Mouse (Mus musculus) layer of hippocampus, adult 9-10 months (tissue): ENCODE data around the gene Irak4.

Source experiments
- DNase-seq: peaks from one replicate; pipeline ENCODE4 v3.0.0; 2022; ENCODE audit warnings: low spot score

The Irak4 gene

GRCm38 (mm10) chr15:94564909-94565308 is 21.5 kb downstream of the Irak4 start:
- no peak for DNase-seq

GRCm38 (mm10) chr15:94565854-94566253 is 22.4 kb downstream of the Irak4 start:
- DNase-seq = no peak

- DNase-seq = no peak
These were observed 25.2 kb downstream of the Irak4 start for GRCm38 (mm10) chr15:94568496-94569182.

- DNase-seq = no peak
These were observed 28.1 kb downstream of the Irak4 start for GRCm38 (mm10) chr15:94571501-94571900.

- no peak for DNase-seq
These were observed 29.3 kb downstream of the Irak4 start for GRCm38 (mm10) chr15:94572746-94573145.

- no peak for DNase-seq
These were observed 31.3 kb downstream of the Irak4 start for GRCm38 (mm10) chr15:94574566-94575268.

- DNase-seq = no peak
These were observed 38.7 kb downstream of the Irak4 start for GRCm38 (mm10) chr15:94582000-94582593.

GRCm38 (mm10) chr15:94583153-94583552 is 39.7 kb downstream of the Irak4 start:
- DNase-seq = no peak

GRCm38 (mm10) chr15:94584738-94585137 is 41.3 kb downstream of the Irak4 start:
- DNase-seq = no peak

GRCm38 (mm10) chr15:94587826-94588715 is 44.6 kb downstream of the Irak4 start:
- no peak for DNase-seq

- DNase-seq = peak; percentile 83
These were observed 46.0 kb downstream of the Irak4 start, which contains the start of gene Twf1 for GRCm38 (mm10) chr15:94589219-94590075. Twf1 (minus strand) TSS chr15:94589889.

- DNase-seq = no peak
These were observed 46.6 kb downstream of the Irak4 start for GRCm38 (mm10) chr15:94590083-94590482.

GRCm38 (mm10) chr15:94591356-94591755 is 47.9 kb downstream of the Irak4 start:
- DNase-seq = no peak

GRCm38 (mm10) chr15:94593586-94593985 is 50.1 kb downstream of the Irak4 start:
- no peak for DNase-seq

- no peak for DNase-seq
These were observed 56.8 kb downstream of the Irak4 start for GRCm38 (mm10) chr15:94600145-94600707.

- no peak for DNase-seq
These were observed 57.9 kb downstream of the Irak4 start for GRCm38 (mm10) chr15:94601339-94601738.

GRCm38 (mm10) chr15:94602441-94602840 is 59.0 kb downstream of the Irak4 start:
- no peak for DNase-seq

- DNase-seq = no peak
These were observed 64.3 kb downstream of the Irak4 start for GRCm38 (mm10) chr15:94607768-94608167.

GRCm38 (mm10) chr15:94616036-94616435 is 72.6 kb downstream of the Irak4 start:
- no peak for DNase-seq

GRCm38 (mm10) chr15:94620909-94621308 is 77.5 kb downstream of the Irak4 start:
- DNase-seq = no peak

GRCm38 (mm10) chr15:94628463-94628829 is 85.0 kb downstream of the Irak4 start:
- DNase-seq = no peak
